15 mouse cellular contexts compared by ENCODE assay signal in genomic region chr2:131518790-131519189, GRCm38 (mm10). TPM values are rescaled to one million over a fixed set of nuclear protein-coding genes. Genes with fewer than 3 reads are reported as not detected.
DNase-seq lines count a peak whose midpoint lies in the region; ATAC-seq and TF ChIP-seq lines count a peak whose summit lies in the region.
"Had no signal": no experiment of that assay in that cellular context is flagged by ENCODE, and none has a peak within 500 bp of the region (broad histone marks: within the 10 kb centered on the region; RNA-seq: fewer than 3 reads in every experiment).

No protein-coding gene starts in this region.

- peak overlapping the region; percentile 19; the same call in 1 of the 2 replicates for H3K27ac ChIP-seq in testis, adult 2 months (ENCODE audit: control insufficient read depth, insufficient read depth, low read depth, low read length)
- H3K27ac ChIP-seq in liver, postnatal 0 days (ENCODE audit: low read depth): no peak overlapping the region
- H3K27ac ChIP-seq: embryonic facial prominence, embryonic 10.5 days; neural tube, embryonic 15.5 days had no signal

- no peak for DNase-seq in testis, postnatal 10 days (ENCODE audit: low spot score)
- no peak for DNase-seq in liver, postnatal 0 days
- DNase-seq in lung, adult 2 months: no peak
- no peak for DNase-seq in cerebellum, adult 9-10 months
- DNase-seq: adrenal gland, postnatal 25 days; cerebellum, postnatal 10 days; gastrocnemius, postnatal 25 days; kidney, adult 8-10 months; lung, adult 18-20 months; thymus, adult 2 months had no signal

- WGBS in liver, postnatal 0 days (ENCODE audit: insufficient replicate concordance): 24% methylated on average over 3 of the region's 3 CpGs
- 44% methylated on average over 3 of the region's 3 CpGs for WGBS in lung, adult 2 months

- TF ChIP-seq POLR2A in testis, adult 2 months (IDR thresholded peaks at IDR 0.05; ENCODE audit: control insufficient read depth, low read depth, low read length): no peak
- no peak for TF ChIP-seq POLR2A in lung, adult 2 months (IDR thresholded peaks at IDR 0.05; ENCODE audit: borderline replicate concordance, extremely low read depth, low read depth, low read length)

- ATAC-seq in erythroid progenitor cell, adult 5-6 weeks (replicated peaks; ENCODE audit: low FRiP score, poor library complexity, severe bottlenecking): peak; percentile 87
- ATAC-seq in liver, postnatal 0 days: peak; percentile 62
- ATAC-seq in granulocyte monocyte progenitor cell, adult 5-6 weeks (replicated peaks; ENCODE audit: poor library complexity, severe bottlenecking): no peak

- H3K4me1 ChIP-seq in testis, adult 2 months (ENCODE audit: control insufficient read depth, insufficient read depth, low read length): peaks cover 3% of the 10 kb centered on the region
- H3K4me1 ChIP-seq in liver, postnatal 0 days (ENCODE audit: insufficient read depth): peaks cover 17% of the 10 kb centered on the region
- no peaks in the 10 kb centered on the region for H3K4me1 ChIP-seq in lung, adult 2 months (ENCODE audit: control insufficient read depth, insufficient read depth, low read length)
- H3K4me1 ChIP-seq: embryonic facial prominence, embryonic 10.5 days had no signal

- 0 out of 2 replicates have a peak overlapping the region, but pooled peaks have one; percentile 18 for H3K4me2 ChIP-seq in liver, postnatal 0 days (ENCODE audit: low read depth, low read length)
- H3K4me2 ChIP-seq: neural tube, embryonic 15.5 days had no signal

- no peak overlapping the region for H3K4me3 ChIP-seq in testis, adult 2 months (ENCODE audit: control insufficient read depth, low read depth, low read length)
- no peak overlapping the region for H3K4me3 ChIP-seq in liver, postnatal 0 days (ENCODE audit: low read depth, low read length)
- H3K4me3 ChIP-seq in lung, adult 2 months (replicated peaks; ENCODE audit: extremely low read depth, low read depth, low read length): no peak overlapping the region
- H3K4me3 ChIP-seq: embryonic facial prominence, embryonic 10.5 days; neural tube, embryonic 15.5 days had no signal

- no peaks in the 10 kb centered on the region for H3K27me3 ChIP-seq in testis, adult 2 months (ENCODE audit: control insufficient read depth, insufficient read depth, low read length)
- H3K27me3 ChIP-seq in liver, postnatal 0 days (ENCODE audit: insufficient read depth, low read length): no peaks in the 10 kb centered on the region
- H3K27me3 ChIP-seq: neural tube, embryonic 15.5 days had no signal

- H3K36me3 ChIP-seq in testis, adult 2 months (ENCODE audit: control insufficient read depth, insufficient read depth, low read length): no peaks in the 10 kb centered on the region
- peaks cover 35% of the 10 kb centered on the region for H3K36me3 ChIP-seq in liver, postnatal 0 days (replicated peaks; ENCODE audit: insufficient read depth, low read length)

- no peak for TF ChIP-seq CTCF in testis, adult 2 months (IDR thresholded peaks at IDR 0.05; ENCODE audit: control insufficient read depth, insufficient read depth, insufficient replicate concordance, low read depth, low read length)
- TF ChIP-seq CTCF in liver, postnatal 0 days (IDR thresholded peaks at IDR 0.05; ENCODE audit: low read depth): no peak
- TF ChIP-seq CTCF in lung, adult 2 months (IDR thresholded peaks at IDR 0.05; ENCODE audit: insufficient read depth, low read length): no peak

- H3K9me3 ChIP-seq in liver, postnatal 0 days (ENCODE audit: low read length): no peaks in the 10 kb centered on the region
- H3K9me3 ChIP-seq: embryonic facial prominence, embryonic 10.5 days; neural tube, embryonic 15.5 days had no signal

- no peak overlapping the region for H3K9ac ChIP-seq in liver, postnatal 0 days (replicated peaks)
- H3K9ac ChIP-seq: neural tube, embryonic 15.5 days had no signal

- TF ChIP-seq EP300 in liver, postnatal 0 days (IDR thresholded peaks at IDR 0.05; ENCODE audit: low read depth): peak; percentile 75

RNA-seq across cellular contexts. Expression of gene Smox, which starts 27.5 kb away (rescaled TPM):
- 19.2 and 22.2 TPM in 2 replicates for polyA plus RNA-seq in testis, adult 2 months (2012; rRNA removed)
- 207 and 218 TPM in 2 replicates for total RNA-seq in erythroid progenitor cell, adult 5-6 weeks (2015; ENCODE audit: low replicate concordance)
- total RNA-seq in erythroid progenitor cell, adult 5-6 weeks (2017; ENCODE audit: low replicate concordance): 251 and 312 TPM in 2 replicates
- polyA plus RNA-seq in liver, postnatal 0 days (2015; fragmentation: Nextera tagmentation; extraction: Ambion mirVana): 56.7 and 60.8 TPM in 2 replicates
- 6.7 and 15.1 TPM in 2 replicates for total RNA-seq in granulocyte monocyte progenitor cell, adult 5-6 weeks (2014; fragmentation: Nextera tagmentation)
- 5.6 and 9.9 TPM in 2 replicates for total RNA-seq in granulocyte monocyte progenitor cell, adult 5-6 weeks (2017)
- polyA plus RNA-seq in lung, adult 2 months (2012; rRNA removed): 28.4 and 29.6 TPM in 2 replicates

RNA-seq across cellular contexts. Expression of gene Adra1d, which starts 43.3 kb away (rescaled TPM):
- 3.8 and 4.3 TPM in 2 replicates for polyA plus RNA-seq in testis, adult 2 months (2012; rRNA removed)
- not detected in 2 replicates for total RNA-seq in erythroid progenitor cell, adult 5-6 weeks (2015; ENCODE audit: low replicate concordance)
- total RNA-seq in erythroid progenitor cell, adult 5-6 weeks (2017; ENCODE audit: low replicate concordance): not detected in 2 replicates
- polyA plus RNA-seq in liver, postnatal 0 days (2015; fragmentation: Nextera tagmentation; extraction: Ambion mirVana): 0.09 and 0.17 TPM in 2 replicates
- total RNA-seq in granulocyte monocyte progenitor cell, adult 5-6 weeks (2014; fragmentation: Nextera tagmentation): not detected in 2 replicates
- total RNA-seq in granulocyte monocyte progenitor cell, adult 5-6 weeks (2017): not detected in 2 replicates
- 5.9 and 7.6 TPM in 2 replicates for polyA plus RNA-seq in lung, adult 2 months (2012; rRNA removed)
- polyA plus RNA-seq: embryonic facial prominence, embryonic 10.5 days had no signal
